Mouse (Mus musculus): ENCODE results near the gene Zmym5.
"Not testable (repeated sequence)": the region's sequence is repeated elsewhere in the genome, so short reads cannot be mapped to it uniquely, and the experiment has no call there.

The Zmym5 gene

DNA sequence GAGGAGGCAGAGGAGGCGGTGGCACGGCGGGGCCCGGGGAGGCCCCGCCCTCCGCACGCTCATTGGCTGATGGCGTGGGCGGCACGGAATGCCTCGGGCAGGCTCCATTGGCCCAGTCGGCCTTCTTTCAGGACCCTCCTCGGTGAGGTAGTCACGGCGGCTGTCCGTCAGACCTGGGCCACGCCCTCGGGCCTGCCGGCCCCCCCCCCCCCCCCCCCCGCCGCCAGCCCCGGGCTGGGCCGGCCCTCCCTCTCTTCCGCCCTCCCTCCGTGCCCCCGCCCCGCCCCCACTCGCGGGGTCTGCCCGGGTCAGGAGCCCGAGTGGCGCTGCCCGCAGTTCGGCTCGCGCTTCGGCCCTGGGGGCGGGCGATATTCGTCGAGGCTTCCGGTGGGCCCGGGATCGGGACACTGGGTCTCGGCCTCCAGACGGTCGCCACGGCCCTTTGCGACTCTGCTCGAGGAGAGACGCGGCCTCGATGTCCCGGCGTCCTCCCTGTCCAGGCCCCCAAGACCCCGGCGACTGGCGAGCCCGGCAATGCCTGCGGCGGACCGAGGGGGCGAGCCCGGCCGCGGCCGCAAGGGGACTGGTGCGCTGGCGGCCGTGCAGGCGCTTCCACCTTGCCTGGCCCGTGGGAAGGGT is at the start of gene Zmym5:
Gene Zmym5 (minus strand): TSS at position 16 of the 639 bp plus-strand sequence.
- peak; percentile 97 for DNase-seq

GRCm38 (mm10) chr14:56849681-56850080 is 38.2 kb upstream of the Zmym5 start:
- DNase-seq, result peak; percentile 86

DNA sequence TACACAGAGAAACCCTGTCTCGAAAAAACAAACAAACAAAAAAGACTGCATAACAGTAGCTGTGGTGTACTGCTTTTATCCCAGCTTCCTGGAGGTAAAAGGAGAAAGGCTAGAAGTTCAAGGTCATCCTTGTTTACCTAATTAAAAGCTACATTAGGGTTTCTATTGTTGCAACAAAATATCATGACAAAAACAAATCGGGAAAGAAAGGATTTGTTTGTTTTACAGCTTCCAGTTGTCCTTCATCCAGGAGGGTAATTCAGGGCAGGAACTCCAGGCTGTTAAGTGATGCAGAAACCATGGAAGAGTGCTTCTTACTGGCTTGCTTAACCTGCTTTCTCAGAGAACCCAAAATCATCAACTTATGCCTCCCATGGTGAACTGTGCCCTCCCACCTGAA is 36.8 kb upstream of the Zmym5 start:
- no peak for DNase-seq

DNA sequence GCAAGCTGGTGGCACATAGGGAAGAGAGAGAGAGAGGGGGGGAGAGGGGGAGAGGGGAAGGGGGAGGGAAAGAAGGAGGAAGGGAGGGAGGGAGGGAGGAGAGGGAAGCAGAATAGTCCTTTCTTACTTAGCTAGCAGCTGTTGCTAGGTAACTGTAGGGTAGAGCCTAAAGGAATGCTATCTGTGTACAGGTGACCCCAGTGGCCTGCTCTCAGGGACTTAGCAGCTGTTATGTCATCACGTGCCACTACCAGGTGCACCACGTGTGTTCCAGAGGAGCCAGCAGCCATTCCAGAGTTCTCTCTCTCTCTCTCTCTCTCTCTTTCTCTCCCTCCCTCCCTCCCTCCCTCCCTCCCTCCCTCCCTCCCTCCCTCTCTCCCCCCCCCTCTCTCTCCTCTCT is 33.0 kb upstream of the Zmym5 start:
- DNase-seq, result peak; percentile 74

DNA sequence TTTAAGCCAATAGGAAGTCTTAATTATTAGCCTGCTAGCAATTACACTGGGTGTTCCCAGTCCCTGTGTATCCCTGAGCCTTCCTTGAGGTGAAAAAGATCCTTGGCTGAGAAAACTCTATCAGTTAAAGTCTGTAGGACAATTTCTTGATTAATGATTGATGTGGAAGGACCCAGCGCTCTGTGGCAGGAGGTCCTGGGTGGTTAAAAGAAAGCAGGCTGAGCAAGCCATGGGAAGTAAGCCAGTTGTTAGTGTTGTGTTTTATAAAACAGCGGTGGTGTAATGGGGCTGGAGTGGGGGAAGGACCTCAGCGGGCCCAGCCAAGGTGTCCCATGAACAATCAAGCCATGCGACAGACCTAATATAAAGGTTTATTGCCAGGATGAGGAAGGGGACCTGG is 32.5 kb upstream of the Zmym5 start:
- DNase-seq, result peak; percentile 72

DNA sequence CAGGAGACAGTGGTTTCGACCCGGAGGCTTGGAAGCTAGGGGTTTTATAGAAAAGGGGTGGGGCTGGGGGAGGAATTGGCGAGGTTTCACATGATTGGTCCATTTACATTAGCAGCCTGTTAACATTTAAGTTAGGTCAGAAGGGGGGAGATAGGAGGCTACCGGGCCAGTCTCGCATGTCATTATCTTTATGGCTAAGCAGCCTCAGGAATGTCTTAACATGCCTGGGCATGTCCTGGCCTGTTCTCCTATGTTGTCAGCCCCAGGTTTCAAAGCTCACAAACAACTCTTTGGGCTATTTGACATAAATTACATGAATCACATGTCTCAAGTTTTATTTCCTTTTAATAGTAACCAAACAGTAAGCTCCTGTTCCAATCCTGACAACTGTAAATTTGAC is 23.1 kb upstream of the Zmym5 start:
- DNase-seq, result not testable (repeated sequence)

- DNase-seq, result peak; percentile 62
Measured at GRCm38 (mm10) chr14:56833211-56833610, 21.7 kb upstream of the Zmym5 start.

- no peak for DNase-seq
Measured at GRCm38 (mm10) chr14:56832563-56833113, 21.1 kb upstream of the Zmym5 start.

DNA sequence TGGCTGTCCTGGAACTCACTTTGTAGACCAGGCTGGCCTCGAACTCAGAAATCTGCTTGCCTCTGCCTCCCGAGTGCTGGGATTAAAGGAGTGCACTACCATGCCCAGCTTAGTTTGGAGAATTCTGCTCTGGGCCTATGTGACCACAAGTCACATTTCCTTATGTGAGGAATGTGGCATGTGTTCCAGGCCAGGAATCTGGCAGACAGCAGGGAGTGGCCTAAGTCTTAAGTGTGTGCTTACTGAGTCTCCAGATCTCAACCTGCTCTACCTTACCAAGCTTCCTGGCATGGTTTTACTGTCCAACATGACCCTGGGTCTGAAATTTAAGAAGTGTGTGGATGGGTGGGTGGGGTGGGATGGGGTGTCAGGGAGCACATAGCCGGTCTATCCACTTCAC is 20.6 kb upstream of the Zmym5 start:
- no peak for DNase-seq

DNA sequence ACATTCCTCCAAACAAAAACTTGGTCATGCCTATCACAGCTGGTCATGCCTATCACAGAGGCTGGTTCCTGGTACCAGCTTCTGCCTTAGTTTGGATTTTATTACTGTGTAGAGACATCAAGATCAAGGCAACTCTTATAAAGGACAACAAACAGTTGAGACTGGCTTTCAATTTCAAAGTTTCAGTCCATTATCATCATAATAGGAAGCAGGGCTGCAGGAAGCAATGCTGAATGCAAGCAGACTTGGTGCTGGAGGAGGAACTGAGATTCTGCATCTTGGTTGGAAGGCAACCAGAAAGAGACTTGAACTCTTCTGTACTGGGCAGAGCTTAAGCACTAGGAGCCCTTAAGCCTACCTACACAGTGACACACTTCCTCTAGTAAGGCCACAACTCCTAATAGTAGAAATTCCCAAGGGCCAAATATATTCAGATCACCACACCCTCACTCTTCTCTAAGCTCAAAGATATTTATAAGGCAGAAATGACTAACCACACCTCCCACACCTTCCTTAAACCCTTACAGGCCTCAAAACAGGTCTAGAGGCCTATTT is 19.1 kb upstream of the Zmym5 start:
- DNase-seq, result no peak

DNA sequence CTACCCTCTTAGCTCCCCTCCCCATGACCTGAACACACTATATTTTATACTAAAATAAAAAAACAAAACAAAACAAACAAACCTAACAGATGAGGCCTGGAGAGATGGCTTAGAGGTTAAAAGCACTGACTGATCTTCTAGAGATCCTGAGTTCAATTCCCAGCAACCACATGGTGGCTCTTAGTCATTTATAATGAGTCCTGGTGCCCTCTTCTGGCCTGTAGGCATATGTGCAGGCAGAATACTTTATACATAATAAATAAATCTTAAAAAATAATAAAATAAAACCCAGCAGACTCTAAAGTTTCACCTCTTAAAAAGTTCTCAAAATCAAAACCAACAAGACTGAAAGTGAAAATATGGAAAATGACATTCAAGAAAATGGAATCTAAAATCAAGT is 13.0 kb upstream of the Zmym5 start:
- no peak for DNase-seq

- DNase-seq, result no peak
Measured at GRCm38 (mm10) chr14:56817616-56818015, 6.1 kb upstream of the Zmym5 start.

GRCm38 (mm10) chr14:56817131-56817530 is 5.6 kb upstream of the Zmym5 start:
- DNase-seq, result no peak

DNA sequence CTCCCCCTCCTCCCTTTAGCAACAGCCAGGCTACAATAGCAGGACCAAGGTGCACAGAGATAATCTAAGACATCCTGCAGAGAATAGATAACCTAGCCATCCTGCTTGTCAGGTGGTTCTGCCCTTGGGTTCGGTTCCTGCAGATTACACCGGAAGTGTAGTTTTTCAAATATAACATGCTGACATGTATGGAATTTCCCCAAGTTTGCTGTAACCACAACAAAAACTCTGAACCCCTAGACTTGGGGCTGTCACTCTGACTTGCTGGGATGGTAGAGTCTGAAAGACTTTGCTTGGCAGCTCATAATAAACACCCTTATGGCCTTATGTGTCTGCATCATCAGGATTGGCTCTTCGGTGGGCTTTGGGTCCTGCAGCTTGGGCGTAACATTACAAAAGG is 5.0 kb upstream of the Zmym5 start:
- no peak for DNase-seq

DNA sequence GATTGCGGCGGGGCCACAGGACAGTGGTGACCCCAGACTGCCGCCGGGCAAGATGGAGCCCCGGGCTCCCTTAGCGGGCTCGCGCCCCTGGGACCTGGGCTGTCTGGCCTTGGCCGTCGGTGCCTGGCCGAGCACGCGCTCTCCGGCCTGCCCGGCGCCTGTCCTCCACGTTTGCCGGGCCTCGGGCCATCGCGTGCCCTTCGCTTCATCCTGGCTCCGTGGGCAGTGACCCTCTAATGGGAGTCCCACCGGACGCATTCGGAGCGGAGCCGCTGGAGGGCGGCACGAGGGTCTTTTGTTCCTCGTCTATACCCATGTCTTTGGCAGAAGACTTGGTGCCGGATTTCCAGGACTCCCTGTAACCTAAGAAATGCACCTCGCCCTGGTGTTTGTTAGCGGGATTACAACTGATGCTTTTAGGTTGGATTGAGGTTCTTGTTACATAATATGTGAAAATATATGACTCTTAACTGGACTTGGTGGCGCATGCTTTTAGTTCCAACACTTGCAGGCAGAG is 1.1 kb upstream of the Zmym5 start:
- peak; percentile 88 for DNase-seq

- peak; percentile 54 for DNase-seq
Measured at GRCm38 (mm10) chr14:56810781-56811690, 480 bp downstream of the Zmym5 start.

GRCm38 (mm10) chr14:56793243-56793642 is 18.3 kb downstream of the Zmym5 start:
- no peak for DNase-seq

DNA sequence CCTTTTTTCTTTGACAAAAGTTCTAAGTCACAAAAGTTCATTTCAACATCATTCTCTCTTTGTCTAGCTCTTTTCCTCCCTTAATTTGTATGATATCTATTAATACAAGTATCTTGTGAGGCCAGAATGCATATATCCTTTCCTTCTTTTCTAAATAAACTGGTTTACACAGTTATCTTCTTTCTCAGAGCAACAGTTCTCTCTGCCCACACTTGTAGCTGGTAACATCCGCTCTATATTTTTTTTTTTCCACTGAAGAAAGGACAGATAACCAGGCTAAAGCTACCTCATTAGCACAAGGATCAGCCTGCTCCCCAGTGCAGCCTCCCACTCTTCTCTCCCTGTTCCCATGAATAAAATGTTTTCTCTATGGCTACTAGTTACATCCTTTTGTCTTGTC is 26.9 kb downstream of the Zmym5 start:
- no peak for DNase-seq

DNA sequence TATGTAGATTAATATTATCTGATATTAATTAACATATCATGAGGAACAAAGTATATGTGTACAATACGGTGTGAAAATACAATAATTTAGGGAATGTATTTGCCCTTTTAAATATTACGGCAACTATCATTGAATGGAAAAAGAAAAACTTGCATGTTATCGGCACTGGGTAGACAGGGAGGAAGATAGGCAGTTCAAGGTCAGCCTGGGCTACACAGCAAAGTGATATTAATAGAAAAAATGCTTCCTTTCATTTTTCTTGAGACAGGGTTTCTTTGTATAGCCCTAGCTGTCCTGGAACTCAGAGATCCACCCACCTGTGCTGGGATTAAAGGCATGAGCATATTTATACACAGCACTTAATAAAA is 32.6 kb downstream of the Zmym5 start:
- DNase-seq, result no peak

DNA sequence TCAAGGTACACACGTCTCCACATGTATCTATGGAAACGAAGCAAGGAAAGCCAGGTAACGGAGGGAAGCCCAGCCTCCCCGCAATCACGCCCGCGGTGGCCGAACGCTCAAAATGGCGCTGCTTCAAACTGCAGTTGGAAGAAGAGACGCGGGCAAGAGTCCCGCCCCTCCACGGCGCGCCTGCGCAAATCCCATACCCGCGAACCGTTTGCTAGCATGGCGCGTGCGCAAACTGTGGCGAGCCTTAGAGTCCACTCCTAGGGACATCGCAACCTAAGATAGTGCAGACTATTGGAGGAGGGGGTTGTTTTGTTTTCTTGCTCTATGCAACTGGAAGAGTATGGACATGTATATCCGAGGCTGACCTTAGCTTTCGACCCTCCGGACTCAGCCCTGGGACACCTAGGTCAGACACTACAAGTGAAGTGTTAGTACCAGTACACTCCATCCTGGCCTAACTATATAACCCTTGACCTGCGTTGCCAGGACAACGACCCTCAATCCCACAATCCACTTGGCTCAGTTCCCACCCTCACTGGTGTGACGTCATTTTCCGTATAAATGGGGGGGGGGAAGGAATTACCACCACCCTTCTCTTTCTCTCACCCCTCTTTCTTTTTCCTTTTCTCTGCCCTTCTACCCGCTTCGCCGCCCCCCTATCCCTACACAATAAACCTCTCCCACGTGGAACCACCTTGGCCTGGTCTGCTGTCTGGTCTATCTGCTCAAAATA is 33.1 kb downstream of the Zmym5 start, which contains the start of gene Pspc1:
Gene Pspc1 (minus strand): TSS at position 117 of the 733 bp plus-strand sequence.
- peak; percentile 97 for DNase-seq

- DNase-seq, result peak; percentile 55
Measured at GRCm38 (mm10) chr14:56777360-56778136, 34.0 kb downstream of the Zmym5 start.
